Mouse (Mus musculus) midbrain, embryonic 15.5 days (tissue): ENCODE data around the gene Cysltr2. TPM values are rescaled to one million over a fixed set of nuclear protein-coding genes. Genes with fewer than 3 reads are reported as not detected.

ENCODE experiments used
- ATAC-seq: fragments of 200-750 bp; cut with Nextera tagmentation; replicated peaks from 2 replicates; pipeline ENCODE4 v1.8.0; 2017; ENCODE audit warnings: moderate TSS enrichment
- H3K27ac ChIP-seq: fragments of 300-500 bp; sonication (generic); 2 replicates; pipeline ENCODE4 v1.5.1; 2015; ENCODE audit warnings: mild to moderate bottlenecking, inconsistent platforms
- H3K27me3 ChIP-seq: fragments of 300-500 bp; sonication (generic); replicated peaks from 2 replicates; pipeline ENCODE4 v1.6.1; 2015; ENCODE audit warnings: inconsistent platforms
- H3K36me3 ChIP-seq: fragments of 300-500 bp; sonication (generic); replicated peaks from 2 replicates; pipeline ENCODE4 v1.6.1; 2015; ENCODE audit warnings: inconsistent platforms
- H3K4me1 ChIP-seq: fragments of 300-500 bp; sonication (generic); 2 replicates; pipeline ENCODE4 v1.6.1; 2015; ENCODE audit warnings: inconsistent platforms
- H3K4me2 ChIP-seq: fragments of 300-500 bp; sonication (generic); 2 replicates; pipeline ENCODE4 v1.6.1; 2015; ENCODE audit warnings: inconsistent platforms, mild to moderate bottlenecking, moderate library complexity
- H3K4me3 ChIP-seq: fragments of 300-500 bp; sonication (generic); 2 replicates; pipeline ENCODE4 v1.5.1; 2015; ENCODE audit warnings: mild to moderate bottlenecking, inconsistent platforms
- H3K9ac ChIP-seq: fragments of 300-500 bp; sonication (generic); 2 replicates; pipeline ENCODE4 v1.6.1; 2015; ENCODE audit warnings: mild to moderate bottlenecking, inconsistent platforms
- H3K9me3 ChIP-seq: fragments of 300-500 bp; sonication (generic); 2 replicates; pipeline ENCODE4 v1.6.1; 2016; ENCODE audit warnings: inconsistent platforms
- WGBS: fragments of 180-500 bp; shearing (Covaris S2); methylation state at CpG from one replicate; pipeline ENCODE4 v1.1.7; 2015; ENCODE audit warnings: mixed read lengths; 5-methylcytosine and 5-hydroxymethylcytosine counted together
- polyA plus RNA-seq: library from polyadenylated mRNA; unstranded; fragments of >200 nt; fragmentation: Nextera tagmentation; extraction: Ambion mirVana; gene quantifications from 2 replicates; pipeline ENCODE4 v1.2.1, GENCODE M21; 2015

Gene Cysltr2
- polyA plus RNA-seq, 1 experiment from 2014 or later, result 0.37 TPM

DNA sequence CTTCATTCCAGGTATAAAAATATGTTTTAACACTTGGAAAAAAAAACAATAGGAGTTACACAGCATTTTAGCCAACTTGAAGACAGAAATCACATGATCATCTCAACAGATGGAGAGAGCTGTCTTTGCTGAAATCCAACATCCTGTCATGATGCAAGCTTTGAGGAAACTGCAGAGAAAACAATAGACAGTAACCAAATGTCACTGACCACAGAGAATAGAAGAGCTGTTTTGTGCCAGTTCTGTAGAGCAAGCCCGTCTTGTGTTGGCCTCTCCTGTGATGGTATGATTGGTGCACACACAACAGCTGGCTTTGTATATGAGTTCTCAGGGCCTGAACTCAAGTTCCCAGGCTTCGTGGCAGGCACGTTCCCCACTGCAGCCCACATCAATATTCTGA, 68.2 kb downstream of the Cysltr2 start:
- no peak overlapping the region for H3K9ac ChIP-seq
- no peaks in the 10 kb centered on the region for H3K36me3 ChIP-seq
- H3K27me3 ChIP-seq, result no peaks in the 10 kb centered on the region
- 68% methylated on average over 3 of the region's 3 CpGs for WGBS
- no peak overlapping the region for H3K4me3 ChIP-seq
- H3K9me3 ChIP-seq, result no peaks in the 10 kb centered on the region
- peaks cover 13% of the 10 kb centered on the region for H3K4me1 ChIP-seq
- H3K27ac ChIP-seq, result no peak overlapping the region
- ATAC-seq, result no peak
- no peak overlapping the region for H3K4me2 ChIP-seq

DNA sequence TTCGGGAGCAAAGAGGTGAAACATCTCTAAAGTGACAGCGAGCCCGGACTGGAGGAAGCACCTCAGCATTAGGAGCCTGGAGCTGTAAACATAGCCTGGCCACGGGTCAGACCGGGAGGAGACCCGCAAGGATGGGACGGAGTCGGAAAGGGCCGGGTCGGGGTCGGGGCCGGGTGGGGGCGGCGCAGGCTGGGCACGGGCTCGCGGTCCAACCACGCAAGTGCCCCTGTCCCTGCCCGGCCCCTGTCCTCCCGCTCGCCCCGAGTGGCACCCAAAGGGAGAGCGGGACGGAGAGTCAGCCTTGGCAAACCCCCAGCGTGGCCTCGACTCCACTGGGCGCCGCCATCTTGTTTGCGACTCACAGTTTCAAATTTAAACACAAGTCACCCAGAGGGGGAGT, 68.8 kb downstream of the Cysltr2 start:
- no peaks in the 10 kb centered on the region for H3K27me3 ChIP-seq
- H3K9me3 ChIP-seq, result no peaks in the 10 kb centered on the region
- H3K4me3 ChIP-seq, result no peak overlapping the region
- no peak overlapping the region for H3K27ac ChIP-seq
- no peak overlapping the region for H3K9ac ChIP-seq
- peaks cover 13% of the 10 kb centered on the region for H3K4me1 ChIP-seq
- 96% methylated on average over 29 of the region's 29 CpGs for WGBS
- no peak overlapping the region for H3K4me2 ChIP-seq
- no peak for ATAC-seq
- no peaks in the 10 kb centered on the region for H3K36me3 ChIP-seq

DNA sequence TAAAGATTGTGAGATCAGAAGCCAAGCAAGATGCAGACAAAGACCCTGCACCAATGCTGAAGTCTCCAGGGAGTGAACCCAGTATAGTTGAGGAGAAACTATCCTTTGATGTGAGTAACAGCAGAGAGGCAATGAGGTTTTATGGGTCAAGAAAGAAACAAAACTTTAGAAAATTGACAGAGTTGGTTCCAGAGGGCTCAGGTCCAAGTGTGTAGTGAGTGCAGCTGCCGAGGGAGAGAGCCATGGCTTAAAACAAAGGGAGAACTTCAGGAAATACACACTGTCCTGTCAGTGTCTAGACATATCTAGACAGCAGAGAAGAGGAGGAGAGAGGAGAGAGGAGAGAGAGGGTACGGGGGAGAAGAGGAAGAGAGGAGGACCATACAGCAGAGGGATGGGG, 72.8 kb downstream of the Cysltr2 start:
- 73% methylated on average over 2 of the region's 2 CpGs for WGBS
- Histone ChIP-seq H3K36me3 (no peaks in the 10 kb centered on the region), H3K4me3 (no peak overlapping the region), H3K9me3 (no peaks in the 10 kb centered on the region), H3K27me3 (no peaks in the 10 kb centered on the region), H3K9ac (no peak overlapping the region), H3K4me2 (no peak overlapping the region), H3K27ac (no peak overlapping the region), H3K4me1 (no peaks in the 10 kb centered on the region)
- ATAC-seq, result no peak

Other genes starting within 250 kb of the Cysltr2 start
- gene Rcbtb2, start 73.9 kb upstream of the Cysltr2 start, polyA plus RNA-seq, result 60.3 and 68.6 TPM in 2 replicates
- 3.6 and 4.1 TPM in 2 replicates for gene Lpar6, start 188.8 kb upstream of the Cysltr2 start, polyA plus RNA-seq